Mouse (Mus musculus) lung, embryonic 15.5 days (tissue): ENCODE measurements around the gene Mfsd12. TPM values are rescaled to one million over a fixed set of nuclear protein-coding genes. Genes with fewer than 3 reads are reported as not detected.

Experiments
- ATAC-seq: fragments of 200-750 bp; cut with Nextera tagmentation; 2 replicates; pipeline ENCODE4 v1.8.0; 2017; ENCODE audit warnings: moderate number of reproducible peaks, borderline replicate concordance; ENCODE audit not compliant: low FRiP score, low TSS enrichment; ENCODE audit errors: extremely low read depth
- H3K27ac ChIP-seq: fragments of 300-500 bp; sonication (generic); 2 replicates; pipeline ENCODE4 v1.5.1; 2015; ENCODE audit warnings: moderate library complexity, mild to moderate bottlenecking, inconsistent platforms
- H3K27me3 ChIP-seq: fragments of 300-500 bp; sonication (generic); 2 replicates; pipeline ENCODE4 v1.6.1; 2015; ENCODE audit warnings: inconsistent platforms
- H3K36me3 ChIP-seq: fragments of 300-500 bp; sonication (generic); 2 replicates; pipeline ENCODE4 v1.6.1; 2015; ENCODE audit warnings: inconsistent platforms
- H3K4me1 ChIP-seq: fragments of 300-500 bp; sonication (generic); 2 replicates; pipeline ENCODE4 v1.6.1; 2015; ENCODE audit warnings: inconsistent platforms
- H3K4me2 ChIP-seq: fragments of 300-500 bp; sonication (generic); 2 replicates; pipeline ENCODE4 v1.6.1; 2015; ENCODE audit warnings: inconsistent platforms, mild to moderate bottlenecking, moderate library complexity
- H3K4me3 ChIP-seq: fragments of 300-500 bp; sonication (generic); 2 replicates; pipeline ENCODE4 v1.5.1; 2015; ENCODE audit warnings: mild to moderate bottlenecking, inconsistent platforms
- H3K9ac ChIP-seq: fragments of 300-500 bp; sonication (generic); 2 replicates; pipeline ENCODE4 v1.6.1; 2015; ENCODE audit warnings: inconsistent platforms
- H3K9me3 ChIP-seq: fragments of 300-500 bp; sonication (generic); 2 replicates; pipeline ENCODE4 v1.6.1; 2016; ENCODE audit warnings: inconsistent platforms
- WGBS: fragments of 180-500 bp; shearing (Covaris S2); methylation state at CpG from one replicate; pipeline ENCODE4 v1.1.7; 2015; 5-methylcytosine and 5-hydroxymethylcytosine counted together
- polyA plus RNA-seq: library from polyadenylated mRNA; unstranded; fragments of >200 nt; fragmentation: Nextera tagmentation; extraction: Ambion mirVana; gene quantifications from 2 replicates; pipeline ENCODE4 v1.2.1, GENCODE M21; 2015

Mfsd12 gene
- polyA plus RNA-seq, 1 experiment from 2014 or later: 20.4 TPM

DNA sequence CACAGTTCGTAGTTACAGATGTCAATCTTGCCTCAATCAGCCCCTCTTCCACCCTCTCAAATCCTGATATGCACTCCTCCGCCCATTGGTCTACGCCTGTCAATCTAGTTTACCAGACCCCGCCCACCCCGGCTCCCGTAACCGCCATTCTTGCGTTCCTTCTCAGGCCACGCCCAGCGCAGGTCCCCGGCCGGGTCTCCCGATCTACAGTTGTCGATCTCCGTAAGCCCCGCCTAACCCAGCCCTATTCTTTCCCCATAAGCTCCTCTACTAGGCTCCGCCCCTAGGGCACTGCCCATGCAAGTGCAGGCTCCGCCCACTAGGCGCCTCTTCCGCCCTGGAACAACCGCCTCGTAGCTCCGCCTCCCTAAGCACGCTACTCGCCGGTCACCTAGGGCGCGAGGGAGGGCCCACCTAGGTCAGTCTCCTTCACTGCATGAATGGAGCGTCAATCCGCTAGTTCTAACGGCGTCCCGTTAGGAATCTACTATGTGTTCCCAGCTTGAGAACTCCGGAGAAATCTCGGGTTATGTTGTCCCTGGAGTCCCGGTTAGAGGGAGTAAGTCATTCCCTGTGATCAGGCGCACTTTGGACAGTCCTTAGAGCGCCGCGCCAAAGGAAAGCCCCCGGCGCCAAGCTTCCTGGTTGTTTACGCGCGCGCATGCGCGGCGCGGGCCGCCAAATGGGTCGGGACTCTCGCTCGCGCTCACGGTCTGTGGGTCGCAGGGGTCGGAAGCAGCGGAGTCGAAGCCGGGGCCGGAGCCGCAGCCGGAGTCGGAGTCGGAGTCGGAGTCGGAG lies 36.5 kb upstream of the Mfsd12 start, which contains the start of gene Cactin:
Cactin (plus strand) TSS at position 554 of the 798 bp plus-strand sequence.
- H3K27ac ChIP-seq: peak within 1 kb of the TSS; percentile 89
- peak; percentile 93 for ATAC-seq
- peak within 1 kb of the TSS; percentile 76 for H3K4me2 ChIP-seq
- under 1% methylated on average over 68 of the region's 68 CpGs for WGBS
- no peaks in the 10 kb centered on the region for H3K27me3 ChIP-seq
- peak within 1 kb of the TSS; percentile 88 for H3K9ac ChIP-seq
- peaks cover 52% of the 10 kb centered on the region for H3K4me1 ChIP-seq
- H3K9me3 ChIP-seq: no peaks in the 10 kb centered on the region
- H3K36me3 ChIP-seq: peaks cover 47% of the 10 kb centered on the region
- H3K4me3 ChIP-seq: peak within 1 kb of the TSS; percentile 94

DNA sequence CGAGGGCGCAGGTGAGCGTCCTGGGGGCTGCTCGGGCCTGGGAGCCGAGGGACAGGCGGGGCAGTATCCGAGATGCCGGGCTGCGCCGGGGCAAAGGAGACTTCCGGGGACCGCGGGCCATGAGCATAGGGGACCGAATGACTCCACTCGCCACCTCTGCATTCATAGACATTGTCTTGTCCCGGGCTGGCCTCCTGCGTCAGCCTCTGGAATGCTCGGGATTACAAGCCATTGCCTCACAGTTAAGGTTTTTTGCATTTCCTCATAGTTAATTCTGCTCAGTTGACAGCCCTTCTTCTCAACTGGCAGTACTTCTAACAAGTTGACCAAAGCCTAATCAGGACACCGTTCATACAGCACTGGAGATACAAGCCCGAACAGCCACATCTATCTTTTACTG lies 35.9 kb upstream of the Mfsd12 start:
- Histone ChIP-seq H3K9ac (peak overlapping the region; percentile 88), H3K36me3 (peaks cover 49% of the 10 kb centered on the region), H3K4me3 (peak overlapping the region; percentile 94), H3K9me3 (no peaks in the 10 kb centered on the region), H3K4me2 (peak overlapping the region; percentile 76), H3K27ac (peak overlapping the region; percentile 88), H3K4me1 (peaks cover 48% of the 10 kb centered on the region), H3K27me3 (no peaks in the 10 kb centered on the region)
- no peak for ATAC-seq
- WGBS: 2% methylated on average over 20 of the region's 20 CpGs

DNA sequence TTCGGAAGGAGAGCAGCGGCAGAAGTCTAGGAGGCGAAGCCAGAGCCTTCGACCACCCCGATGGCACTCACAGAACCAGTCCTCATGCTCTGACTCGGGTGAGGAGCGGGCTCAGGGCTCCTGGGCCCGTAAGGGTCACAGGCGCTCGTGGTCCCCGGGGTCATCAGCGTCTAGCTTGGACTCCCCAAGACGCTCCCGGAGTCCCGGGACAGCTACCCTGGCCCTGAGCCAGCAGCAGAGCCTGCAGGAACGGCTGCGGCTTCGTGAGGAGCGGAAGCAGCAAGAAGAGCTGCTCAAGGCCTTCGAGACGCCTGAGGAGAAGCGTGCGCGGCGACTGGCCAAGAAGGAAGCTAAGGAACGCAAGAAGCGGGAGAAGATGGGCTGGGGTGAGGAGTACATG lies 34.8 kb upstream of the Mfsd12 start:
- H3K4me3 ChIP-seq: no peak overlapping the region; the same call in 1 of the 2 replicates

DNA sequence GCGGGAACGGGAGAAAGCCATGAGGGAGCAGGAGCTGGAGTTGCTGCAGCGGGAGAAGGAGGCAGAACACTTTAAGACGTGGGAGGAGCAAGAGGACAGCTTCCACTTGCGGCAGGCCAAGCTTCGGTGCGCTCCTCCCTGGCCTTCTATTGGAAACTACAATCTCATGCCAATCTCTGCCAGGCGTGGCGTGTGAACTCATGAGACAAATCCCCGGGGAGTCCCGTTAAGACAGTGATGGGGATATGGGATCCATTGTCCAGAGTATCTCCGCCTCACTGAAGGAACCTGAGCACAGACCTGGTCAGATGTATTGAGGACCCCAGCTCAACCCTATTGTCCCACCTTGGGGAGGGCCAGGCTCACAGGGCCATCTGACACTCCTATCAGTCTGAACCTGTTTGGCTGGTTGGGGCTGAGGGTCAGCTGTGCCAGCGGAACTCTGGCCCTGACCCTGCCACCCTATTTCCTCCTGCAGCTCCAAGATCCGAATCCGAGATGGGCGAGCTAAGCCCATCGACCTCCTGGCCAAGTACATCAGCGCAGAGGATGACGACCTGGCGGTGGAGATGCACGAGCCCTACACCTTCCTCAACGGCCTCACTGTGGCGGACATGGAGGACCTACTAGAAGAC lies 34.0 kb upstream of the Mfsd12 start:
- H3K9me3 ChIP-seq: no peaks in the 10 kb centered on the region
- no peaks in the 10 kb centered on the region for H3K27me3 ChIP-seq

More for the DNA sequence above, 34.8 kb upstream of the Mfsd12 start:
- Histone ChIP-seq H3K9ac (peak overlapping the region; percentile 88; the same call in 1 of the 2 replicates), H3K36me3 (peaks cover 59% of the 10 kb centered on the region), H3K4me2 (peak overlapping the region; percentile 76), H3K27ac (no peak overlapping the region), H3K27me3 (no peaks in the 10 kb centered on the region), H3K9me3 (no peaks in the 10 kb centered on the region), H3K4me1 (peaks cover 38% of the 10 kb centered on the region)
- 87% methylated on average over 27 of the region's 27 CpGs for WGBS
- ATAC-seq: no peak

DNA sequence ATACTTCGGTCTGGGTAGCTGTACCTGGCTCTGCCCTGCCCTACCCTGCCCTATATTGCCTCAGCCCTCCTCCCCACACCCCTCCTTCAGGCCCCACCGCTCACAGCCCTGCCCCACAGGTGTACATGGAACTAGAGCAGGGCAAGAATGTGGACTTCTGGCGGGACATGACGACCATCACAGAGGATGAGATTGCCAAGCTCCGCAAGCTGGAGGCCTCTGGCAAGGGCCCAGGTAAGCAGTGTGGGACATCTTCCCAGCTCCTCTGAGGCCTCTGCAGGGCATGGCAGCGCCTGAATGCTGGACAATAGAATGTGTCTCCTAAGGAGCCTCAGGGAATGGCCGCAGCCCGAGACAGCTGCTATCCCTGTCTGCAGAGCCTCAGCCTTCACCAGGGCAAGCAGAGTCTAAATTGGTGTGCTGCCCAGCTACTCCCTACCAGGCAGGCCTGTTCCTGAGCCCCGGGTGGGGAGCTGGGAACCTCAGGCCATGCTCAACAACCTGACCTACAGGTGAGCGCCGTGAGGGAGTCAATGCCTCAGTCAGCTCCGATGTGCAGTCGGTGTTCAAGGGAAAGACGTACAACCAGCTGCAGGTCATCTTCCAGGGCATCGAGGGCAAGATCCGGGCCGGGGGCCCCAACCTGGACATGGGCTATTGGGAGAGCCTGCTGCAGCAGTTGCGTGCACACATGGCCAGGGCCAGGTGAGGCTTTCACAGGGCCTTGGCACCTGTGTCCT lies 33.3 kb upstream of the Mfsd12 start:
- Histone ChIP-seq H3K9ac (no peak overlapping the region), H3K9me3 (no peaks in the 10 kb centered on the region), H3K4me3 (no peak overlapping the region), H3K27ac (no peak overlapping the region), H3K4me1 (peaks cover 38% of the 10 kb centered on the region), H3K36me3 (peaks cover 56% of the 10 kb centered on the region), H3K4me2 (no peak overlapping the region), H3K27me3 (no peaks in the 10 kb centered on the region)
- 90% methylated on average over 18 of the region's 18 CpGs for WGBS
- ATAC-seq: no peak

More for the DNA sequence above, 34.0 kb upstream of the Mfsd12 start:
- 92% methylated on average over 23 of the region's 23 CpGs for WGBS
- no peak for ATAC-seq
- no peak overlapping the region for H3K9ac ChIP-seq
- no peak overlapping the region for H3K4me2 ChIP-seq
- peaks cover 56% of the 10 kb centered on the region for H3K36me3 ChIP-seq
- H3K4me1 ChIP-seq: peaks cover 38% of the 10 kb centered on the region
- no peak overlapping the region for H3K27ac ChIP-seq
- H3K4me3 ChIP-seq: no peak overlapping the region

GRCm38 (mm10) chr10:81325176-81325575 lies 32.1 kb upstream of the Mfsd12 start:
- Histone ChIP-seq H3K27ac (no peak overlapping the region), H3K9ac (no peak overlapping the region), H3K9me3 (no peaks in the 10 kb centered on the region), H3K4me1 (peaks cover 39% of the 10 kb centered on the region), H3K4me2 (no peak overlapping the region), H3K36me3 (peaks cover 56% of the 10 kb centered on the region), H3K4me3 (no peak overlapping the region), H3K27me3 (no peaks in the 10 kb centered on the region)
- ATAC-seq: no peak
- WGBS: 93% methylated on average over 21 of the region's 21 CpGs

DNA sequence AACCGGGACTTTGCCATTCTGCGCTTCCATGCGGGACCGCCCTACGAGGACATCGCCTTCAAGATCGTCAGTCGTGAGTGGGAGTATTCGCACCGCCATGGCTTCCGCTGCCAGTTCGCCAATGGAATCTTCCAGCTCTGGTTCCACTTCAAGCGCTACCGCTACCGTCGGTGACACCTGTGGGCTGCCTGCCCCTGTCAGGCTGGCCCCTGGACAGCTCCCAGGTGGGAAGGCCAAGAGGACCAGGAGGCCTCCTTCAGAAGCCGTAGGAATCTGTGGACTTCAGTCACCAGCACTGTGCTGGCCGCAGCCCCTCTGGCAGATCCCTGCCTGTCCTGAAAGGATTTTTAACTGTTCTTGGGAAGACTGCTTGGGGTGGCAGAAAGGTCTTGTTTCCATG lies 31.5 kb upstream of the Mfsd12 start:
- 86% methylated on average over 18 of the region's 18 CpGs for WGBS
- H3K9ac ChIP-seq: no peak overlapping the region
- no peak overlapping the region for H3K4me3 ChIP-seq
- H3K27me3 ChIP-seq: no peaks in the 10 kb centered on the region
- H3K9me3 ChIP-seq: no peaks in the 10 kb centered on the region
- H3K36me3 ChIP-seq: peaks cover 56% of the 10 kb centered on the region
- no peak overlapping the region for H3K4me2 ChIP-seq
- ATAC-seq: no peak
- H3K27ac ChIP-seq: no peak overlapping the region
- H3K4me1 ChIP-seq: peaks cover 45% of the 10 kb centered on the region

- Histone ChIP-seq H3K27ac (peak overlapping the region; percentile 93), H3K9ac (no peak overlapping the region), H3K27me3 (no peaks in the 10 kb centered on the region), H3K4me3 (no peak overlapping the region), H3K36me3 (peaks cover 56% of the 10 kb centered on the region), H3K4me2 (0 out of 2 replicates have a peak overlapping the region, but pooled peaks have one; percentile 7), H3K4me1 (peaks cover 49% of the 10 kb centered on the region), H3K9me3 (no peaks in the 10 kb centered on the region)
- 69% methylated on average over 6 of the region's 6 CpGs for WGBS
- no peak for ATAC-seq
These were observed 30.4 kb upstream of the Mfsd12 start for GRCm38 (mm10) chr10:81326858-81327257.

DNA sequence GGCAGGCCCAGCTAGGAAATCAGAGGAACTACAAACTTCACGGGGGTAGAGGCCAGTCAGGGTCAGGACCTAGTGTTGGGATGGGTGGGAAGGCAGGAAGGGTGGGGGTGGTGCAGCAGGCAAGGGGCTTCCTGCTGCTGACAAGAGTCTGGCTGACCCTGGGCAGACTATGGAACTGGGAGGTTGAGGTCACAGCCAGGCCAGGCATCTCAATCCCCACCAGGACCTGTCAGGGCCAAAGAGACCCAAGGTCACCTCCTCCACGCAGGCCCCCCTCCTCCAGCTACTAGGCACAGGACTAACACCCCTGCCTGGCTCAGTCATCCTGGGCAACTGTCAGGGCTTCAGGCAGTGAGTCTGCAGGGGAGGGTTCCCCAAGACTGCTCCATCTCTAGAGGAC lies 29.3 kb upstream of the Mfsd12 start:
- Histone ChIP-seq H3K27me3 (peaks cover 8% of the 10 kb centered on the region; the same call in 1 of the 2 replicates), H3K4me1 (peaks cover 49% of the 10 kb centered on the region), H3K27ac (peak overlapping the region; percentile 93), H3K9ac (no peak overlapping the region), H3K36me3 (peaks cover 49% of the 10 kb centered on the region), H3K9me3 (no peaks in the 10 kb centered on the region), H3K4me3 (no peak overlapping the region), H3K4me2 (peak overlapping the region; percentile 53; the same call in 1 of the 2 replicates)
- WGBS: 29% methylated on average over 2 of the region's 2 CpGs
- ATAC-seq: 0 out of 2 replicates have a peak, but pooled peaks have one; percentile 3

GRCm38 (mm10) chr10:81328386-81328785 lies 28.9 kb upstream of the Mfsd12 start, which contains the start of gene Tbxa2r:
TSS of gene Tbxa2r (plus strand) at chr10:81328731.
- ATAC-seq: peak; percentile 43; the same call in 1 of the 2 replicates
- Histone ChIP-seq H3K9ac (peak within 1 kb of the TSS; percentile 36), H3K27ac (peak within 1 kb of the TSS; percentile 93), H3K36me3 (peaks cover 44% of the 10 kb centered on the region), H3K4me2 (peak within 1 kb of the TSS; percentile 53), H3K27me3 (peaks cover 10% of the 10 kb centered on the region; the same call in 1 of the 2 replicates), H3K4me1 (peaks cover 49% of the 10 kb centered on the region), H3K4me3 (peak within 1 kb of the TSS; percentile 29), H3K9me3 (no peaks in the 10 kb centered on the region)
- WGBS: 9% methylated on average over 10 of the region's 10 CpGs

DNA sequence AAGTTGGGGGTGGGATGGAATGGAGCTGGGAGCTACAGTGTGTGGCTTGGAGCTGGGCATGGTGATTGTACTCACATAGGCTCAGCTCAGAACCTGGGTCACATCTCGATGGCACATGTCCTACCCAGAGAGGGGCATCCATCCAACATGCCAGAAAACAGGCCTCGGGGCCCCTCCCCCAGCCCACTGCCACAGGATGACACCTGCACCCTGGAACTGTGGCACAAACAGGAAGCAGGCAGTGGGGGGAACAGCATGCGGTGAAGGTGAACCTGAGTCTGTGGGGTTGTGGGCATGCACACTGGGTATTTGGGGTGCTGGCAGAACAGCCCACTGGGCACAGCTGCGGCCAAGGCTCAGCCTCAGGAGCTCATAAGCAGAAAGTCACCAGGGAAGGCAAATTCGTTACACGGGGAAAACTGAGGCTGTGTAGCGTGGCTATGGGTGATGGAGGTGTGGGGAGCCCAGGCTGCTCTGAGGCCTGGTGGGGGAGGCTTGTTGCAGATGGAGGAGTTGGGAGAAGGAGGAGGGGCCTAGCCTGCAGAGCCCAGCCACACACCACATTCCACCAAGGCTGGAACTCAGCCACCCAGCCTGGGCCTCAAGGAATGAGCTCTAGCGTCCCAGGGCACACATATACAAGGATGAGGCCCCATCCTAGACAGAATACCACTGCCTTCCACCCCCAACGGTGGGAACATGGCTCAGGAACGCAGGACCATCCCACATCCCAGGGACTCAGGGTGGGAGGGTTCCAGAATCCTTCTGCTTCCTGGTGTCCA lies 27.9 kb upstream of the Mfsd12 start:
- Histone ChIP-seq H3K4me1 (peaks cover 52% of the 10 kb centered on the region), H3K27ac (peak overlapping the region; percentile 93), H3K4me3 (peak overlapping the region; percentile 24), H3K27me3 (peaks cover 10% of the 10 kb centered on the region; the same call in 1 of the 2 replicates), H3K36me3 (peaks cover 34% of the 10 kb centered on the region), H3K9ac (peak overlapping the region; percentile 36), H3K4me2 (peak overlapping the region; percentile 53), H3K9me3 (no peaks in the 10 kb centered on the region)
- ATAC-seq: peak; percentile 74
- 37% methylated on average over 10 of the region's 10 CpGs for WGBS
